Mouse (Mus musculus): ENCODE results near the gene Olfr102. TPM values are rescaled to one million over a fixed set of nuclear protein-coding genes. Genes with fewer than 3 reads are reported as not detected.

The Olfr102 gene
- polyA plus RNA-seq (2014; fragmentation: Nextera tagmentation; extraction: Ambion mirVana), result not detected in 2 replicates

GRCm38 (mm10) chr17:37316954-37317353 lies at the start of gene Olfr102:
Olfr102 (minus strand) TSS chr17:37317054.
- no peaks in the 10 kb centered on the region for H3K36me3 ChIP-seq (replicated peaks; ENCODE audit: control insufficient read depth, insufficient read depth)
- no peaks in the 10 kb centered on the region for H3K9me3 ChIP-seq (ENCODE audit: control insufficient read depth, low read length)
- DNase-seq (ENCODE audit: low spot score), result no peak
- H3K4me1 ChIP-seq (replicated peaks; ENCODE audit: control insufficient read depth, insufficient read depth, low read length), result no peaks in the 10 kb centered on the region
- H3K4me3 ChIP-seq (replicated peaks; ENCODE audit: low read length), result no peak within 1 kb of the TSS
- no peak within 1 kb of the TSS for H3K27ac ChIP-seq
- ATAC-seq (ENCODE audit: low FRiP score), result no peak
- no peaks in the 10 kb centered on the region for H3K27me3 ChIP-seq (ENCODE audit: control insufficient read depth, insufficient read depth, low read length)
- H3K4me2 ChIP-seq (replicated peaks), result no peak within 1 kb of the TSS
- H3K9ac ChIP-seq, result no peak within 1 kb of the TSS

GRCm38 (mm10) chr17:37359282-37359681 lies 42.4 kb upstream of the Olfr102 start, which contains the start of gene Olfr104-ps:
Olfr104-ps (plus strand) TSS chr17:37359582.
- Histone ChIP-seq H3K27ac (no peak within 1 kb of the TSS), H3K4me3 (replicated peaks; ENCODE audit: low read length) (no peak within 1 kb of the TSS), H3K36me3 (replicated peaks; ENCODE audit: control insufficient read depth, insufficient read depth) (no peaks in the 10 kb centered on the region), H3K9ac (no peak within 1 kb of the TSS), H3K4me2 (replicated peaks) (no peak within 1 kb of the TSS), H3K9me3 (ENCODE audit: control insufficient read depth, low read length) (no peaks in the 10 kb centered on the region), H3K4me1 (replicated peaks; ENCODE audit: control insufficient read depth, insufficient read depth, low read length) (no peaks in the 10 kb centered on the region), H3K27me3 (ENCODE audit: control insufficient read depth, insufficient read depth, low read length) (no peaks in the 10 kb centered on the region)
- ATAC-seq (ENCODE audit: low FRiP score) (no peak), DNase-seq (ENCODE audit: low spot score) (no peak)

- Histone ChIP-seq H3K27me3 (ENCODE audit: control insufficient read depth, insufficient read depth, low read length) (no peaks in the 10 kb centered on the region), H3K27ac (no peak within 1 kb of the TSS), H3K36me3 (replicated peaks; ENCODE audit: control insufficient read depth, insufficient read depth) (no peaks in the 10 kb centered on the region), H3K9me3 (ENCODE audit: control insufficient read depth, low read length) (no peaks in the 10 kb centered on the region), H3K4me1 (replicated peaks; ENCODE audit: control insufficient read depth, insufficient read depth, low read length) (no peaks in the 10 kb centered on the region), H3K4me3 (replicated peaks; ENCODE audit: low read length) (no peak within 1 kb of the TSS), H3K9ac (no peak within 1 kb of the TSS), H3K4me2 (replicated peaks) (no peak within 1 kb of the TSS)
- DNase-seq (ENCODE audit: low spot score), result no peak
- 93% methylated on average over 2 of the region's 2 CpGs for WGBS
- no peak for ATAC-seq (ENCODE audit: low FRiP score)
These were observed 22.7 kb upstream of the Olfr102 start, which contains the start of gene Olfr103 for GRCm38 (mm10) chr17:37339598-37339997. Olfr103 (minus strand) TSS chr17:37339698.

GRCm38 (mm10) chr17:37310146-37310699 lies 6.6 kb downstream of the Olfr102 start:
- WGBS, result 49% methylated on average over 2 of the region's 2 CpGs
- no peak overlapping the region for H3K27ac ChIP-seq
- no peaks in the 10 kb centered on the region for H3K36me3 ChIP-seq (replicated peaks; ENCODE audit: control insufficient read depth, insufficient read depth)
- no peaks in the 10 kb centered on the region for H3K4me1 ChIP-seq (replicated peaks; ENCODE audit: control insufficient read depth, insufficient read depth, low read length)
- no peaks in the 10 kb centered on the region for H3K9me3 ChIP-seq (ENCODE audit: control insufficient read depth, low read length)
- no peak overlapping the region for H3K4me3 ChIP-seq (replicated peaks; ENCODE audit: low read length)
- H3K27me3 ChIP-seq (ENCODE audit: control insufficient read depth, insufficient read depth, low read length), result no peaks in the 10 kb centered on the region
- no peak overlapping the region for H3K9ac ChIP-seq
- ATAC-seq (ENCODE audit: low FRiP score) (no peak), DNase-seq (ENCODE audit: low spot score) (no peak)
- no peak overlapping the region for H3K4me2 ChIP-seq (replicated peaks)

GRCm38 (mm10) chr17:37308483-37308882 lies 8.4 kb downstream of the Olfr102 start:
- no peak for ATAC-seq (ENCODE audit: low FRiP score)
- DNase-seq (ENCODE audit: low spot score), result peak; percentile 28
- H3K4me1 ChIP-seq (replicated peaks; ENCODE audit: control insufficient read depth, insufficient read depth, low read length), result no peaks in the 10 kb centered on the region

DNA sequence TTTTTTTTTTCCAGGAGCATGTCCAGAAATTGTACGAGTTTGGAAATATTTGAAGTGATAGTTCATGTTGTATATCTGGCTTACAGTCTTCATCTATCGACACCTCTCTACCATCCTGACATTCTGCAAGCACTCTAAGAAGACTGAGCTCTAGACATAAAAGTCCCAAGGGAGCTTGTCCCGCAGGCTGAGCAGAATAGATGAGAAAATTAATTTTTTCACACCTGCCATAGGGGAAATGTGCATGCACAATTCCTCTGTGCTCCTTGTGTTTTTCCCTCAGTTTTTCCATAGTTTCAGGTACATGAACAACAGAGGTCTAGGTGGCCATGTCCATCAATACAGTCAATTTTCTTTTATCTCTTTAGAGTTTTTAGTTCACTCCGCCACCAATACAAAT lies 12.6 kb downstream of the Olfr102 start, which contains the start of gene Olfr101:
Gene Olfr101, minus strand, starts transcription at position 101 of the 400 bp plus-strand sequence.
- ATAC-seq (ENCODE audit: low FRiP score), result no peak
- 87% methylated on average over 4 of the region's 4 CpGs for WGBS
- Histone ChIP-seq H3K4me1 (replicated peaks; ENCODE audit: control insufficient read depth, insufficient read depth, low read length) (no peaks in the 10 kb centered on the region), H3K9ac (no peak within 1 kb of the TSS), H3K36me3 (replicated peaks; ENCODE audit: control insufficient read depth, insufficient read depth) (no peaks in the 10 kb centered on the region), H3K4me2 (replicated peaks) (no peak within 1 kb of the TSS), H3K4me3 (replicated peaks; ENCODE audit: low read length) (no peak within 1 kb of the TSS), H3K9me3 (ENCODE audit: control insufficient read depth, low read length) (no peaks in the 10 kb centered on the region), H3K27ac (no peak within 1 kb of the TSS), H3K27me3 (ENCODE audit: control insufficient read depth, insufficient read depth, low read length) (no peaks in the 10 kb centered on the region)
- no peak for DNase-seq (ENCODE audit: low spot score)

More at GRCm38 (mm10) chr17:37308483-37308882, 8.4 kb downstream of the Olfr102 start:
- Histone ChIP-seq H3K9me3 (ENCODE audit: control insufficient read depth, low read length) (no peaks in the 10 kb centered on the region), H3K9ac (no peak overlapping the region), H3K27me3 (ENCODE audit: control insufficient read depth, insufficient read depth, low read length) (no peaks in the 10 kb centered on the region), H3K4me2 (replicated peaks) (no peak overlapping the region), H3K4me3 (replicated peaks; ENCODE audit: low read length) (no peak overlapping the region), H3K36me3 (replicated peaks; ENCODE audit: control insufficient read depth, insufficient read depth) (no peaks in the 10 kb centered on the region), H3K27ac (no peak overlapping the region)
- WGBS, result 44% methylated on average over 4 of the region's 4 CpGs

DNA sequence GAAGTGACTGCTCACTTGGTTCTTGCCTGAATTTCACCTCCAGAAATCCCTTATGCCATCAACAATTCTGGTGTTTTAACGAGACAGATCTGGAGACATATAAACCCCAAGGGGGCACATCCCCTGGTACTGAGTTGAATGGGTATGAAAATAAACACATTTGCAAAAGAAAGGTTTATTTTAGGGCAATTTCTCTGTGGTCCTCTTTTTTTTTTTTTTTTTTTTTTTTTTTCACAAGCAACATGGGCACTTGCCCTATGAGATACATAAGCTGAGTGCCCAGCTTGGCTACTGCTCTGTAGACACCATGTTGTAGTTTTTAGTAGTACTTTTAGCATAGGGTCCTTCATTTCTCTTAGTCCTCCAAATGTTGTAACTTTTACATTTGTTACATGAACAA lies 33.5 kb downstream of the Olfr102 start, which contains the start of gene Olfr99:
Gene Olfr99, minus strand, starts transcription at position 101 of the 400 bp plus-strand sequence.
- Histone ChIP-seq H3K27ac (no peak within 1 kb of the TSS), H3K4me1 (replicated peaks; ENCODE audit: control insufficient read depth, insufficient read depth, low read length) (no peaks in the 10 kb centered on the region), H3K4me2 (replicated peaks) (no peak within 1 kb of the TSS), H3K4me3 (replicated peaks; ENCODE audit: low read length) (no peak within 1 kb of the TSS), H3K9ac (no peak within 1 kb of the TSS), H3K27me3 (ENCODE audit: control insufficient read depth, insufficient read depth, low read length) (no peaks in the 10 kb centered on the region), H3K36me3 (replicated peaks; ENCODE audit: control insufficient read depth, insufficient read depth) (no peaks in the 10 kb centered on the region), H3K9me3 (ENCODE audit: control insufficient read depth, low read length) (no peaks in the 10 kb centered on the region)
- no peak for DNase-seq (ENCODE audit: low spot score)
- no peak for ATAC-seq (ENCODE audit: low FRiP score)
- 76% methylated on average over 1 of the region's 1 CpGs for WGBS

GRCm38 (mm10) chr17:37280331-37280730 lies 36.5 kb downstream of the Olfr102 start:
- Histone ChIP-seq H3K4me3 (replicated peaks; ENCODE audit: low read length) (no peak overlapping the region), H3K4me2 (replicated peaks) (no peak overlapping the region), H3K27ac (no peak overlapping the region), H3K4me1 (replicated peaks; ENCODE audit: control insufficient read depth, insufficient read depth, low read length) (no peaks in the 10 kb centered on the region), H3K36me3 (replicated peaks; ENCODE audit: control insufficient read depth, insufficient read depth) (no peaks in the 10 kb centered on the region), H3K9me3 (ENCODE audit: control insufficient read depth, low read length) (no peaks in the 10 kb centered on the region), H3K9ac (no peak overlapping the region), H3K27me3 (ENCODE audit: control insufficient read depth, insufficient read depth, low read length) (no peaks in the 10 kb centered on the region)
- WGBS, result 73% methylated on average over 1 of the region's 1 CpGs
- DNase-seq (ENCODE audit: low spot score), result no peak
- ATAC-seq (ENCODE audit: low FRiP score), result no peak

DNA sequence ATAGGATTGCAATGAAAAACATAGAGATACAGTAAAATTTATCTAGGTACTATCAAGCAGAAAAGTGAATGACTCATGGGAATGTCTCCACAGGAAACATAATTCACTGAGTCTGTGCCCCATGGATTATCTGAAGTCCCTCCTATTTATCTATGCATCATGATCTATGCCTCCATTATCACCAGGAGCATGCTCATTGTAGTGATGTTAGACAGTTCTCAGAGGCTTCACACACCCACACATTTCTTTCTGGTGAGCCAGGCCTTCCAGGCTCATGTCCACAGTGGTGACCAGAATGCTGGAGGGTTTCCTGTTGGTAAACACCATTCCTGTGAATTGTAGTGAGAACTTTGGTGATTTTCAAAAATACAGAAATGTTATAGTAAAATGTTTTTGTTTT lies 40.3 kb downstream of the Olfr102 start:
- Histone ChIP-seq H3K27ac (no peak overlapping the region), H3K4me2 (replicated peaks) (no peak overlapping the region), H3K36me3 (replicated peaks; ENCODE audit: control insufficient read depth, insufficient read depth) (no peaks in the 10 kb centered on the region), H3K9me3 (ENCODE audit: control insufficient read depth, low read length) (no peaks in the 10 kb centered on the region), H3K4me1 (replicated peaks; ENCODE audit: control insufficient read depth, insufficient read depth, low read length) (no peaks in the 10 kb centered on the region), H3K4me3 (replicated peaks; ENCODE audit: low read length) (no peak overlapping the region), H3K27me3 (ENCODE audit: control insufficient read depth, insufficient read depth, low read length) (no peaks in the 10 kb centered on the region), H3K9ac (no peak overlapping the region)
- no peak for DNase-seq (ENCODE audit: low spot score)
- no peak for ATAC-seq (ENCODE audit: low FRiP score)
